Mouse (Mus musculus): ENCODE results near the gene Gbx2. TPM values are rescaled to one million over a fixed set of nuclear protein-coding genes. Genes with fewer than 3 reads are reported as not detected.

Gbx2 gene
- polyA plus RNA-seq, 1 experiment from 2014 or later, result 30.9 TPM

- Histone ChIP-seq H3K4me1 (ENCODE audit: control insufficient read depth, insufficient read depth, low read length) (no peaks in the 10 kb centered on the region), H3K27ac (ENCODE audit: low read depth, low read length) (no peak overlapping the region), H3K36me3 (ENCODE audit: control insufficient read depth, insufficient read depth, low read length) (no peaks in the 10 kb centered on the region), H3K9me3 (ENCODE audit: control insufficient read depth, low read length) (no peaks in the 10 kb centered on the region), H3K9ac (replicated peaks; ENCODE audit: low read depth, low read length) (no peak overlapping the region), H3K27me3 (ENCODE audit: control insufficient read depth, insufficient read depth, low read length) (no peaks in the 10 kb centered on the region), H3K4me2 (ENCODE audit: low read depth, low read length) (no peak overlapping the region), H3K4me3 (ENCODE audit: low read depth, low read length) (no peak overlapping the region)
- WGBS, result 89% methylated on average over 1 of the region's 1 CpGs
- no peak for ATAC-seq (ENCODE audit: low read depth)
Observed at GRCm38 (mm10) chr1:89902641-89903040, 28.3 kb downstream of the Gbx2 start.

- Histone ChIP-seq H3K4me2 (ENCODE audit: low read depth, low read length) (no peak overlapping the region), H3K9ac (replicated peaks; ENCODE audit: low read depth, low read length) (no peak overlapping the region), H3K27ac (ENCODE audit: low read depth, low read length) (no peak overlapping the region), H3K9me3 (ENCODE audit: control insufficient read depth, low read length) (no peaks in the 10 kb centered on the region), H3K4me1 (ENCODE audit: control insufficient read depth, insufficient read depth, low read length) (no peaks in the 10 kb centered on the region), H3K36me3 (ENCODE audit: control insufficient read depth, insufficient read depth, low read length) (no peaks in the 10 kb centered on the region), H3K4me3 (ENCODE audit: low read depth, low read length) (no peak overlapping the region), H3K27me3 (ENCODE audit: control insufficient read depth, insufficient read depth, low read length) (no peaks in the 10 kb centered on the region)
- no peak for ATAC-seq (ENCODE audit: low read depth)
- 89% methylated on average over 2 of the region's 2 CpGs for WGBS
Observed at GRCm38 (mm10) chr1:89902236-89902635, 28.7 kb downstream of the Gbx2 start.

GRCm38 (mm10) chr1:89901381-89901780, 29.6 kb downstream of the Gbx2 start:
- no peak overlapping the region for H3K4me3 ChIP-seq (ENCODE audit: low read depth, low read length)
- H3K27me3 ChIP-seq (ENCODE audit: control insufficient read depth, insufficient read depth, low read length), result no peaks in the 10 kb centered on the region
- no peaks in the 10 kb centered on the region for H3K36me3 ChIP-seq (ENCODE audit: control insufficient read depth, insufficient read depth, low read length)
- no peak overlapping the region for H3K9ac ChIP-seq (replicated peaks; ENCODE audit: low read depth, low read length)
- ATAC-seq (ENCODE audit: low read depth), result no peak
- no peaks in the 10 kb centered on the region for H3K4me1 ChIP-seq (ENCODE audit: control insufficient read depth, insufficient read depth, low read length)
- no peak overlapping the region for H3K27ac ChIP-seq (ENCODE audit: low read depth, low read length)
- WGBS, result 87% methylated on average over 4 of the region's 4 CpGs
- no peak overlapping the region for H3K4me2 ChIP-seq (ENCODE audit: low read depth, low read length)
- H3K9me3 ChIP-seq (ENCODE audit: control insufficient read depth, low read length), result no peaks in the 10 kb centered on the region

- no peak overlapping the region for H3K27ac ChIP-seq (ENCODE audit: low read depth, low read length)
- H3K9me3 ChIP-seq (ENCODE audit: control insufficient read depth, low read length), result no peaks in the 10 kb centered on the region
- H3K9ac ChIP-seq (replicated peaks; ENCODE audit: low read depth, low read length), result no peak overlapping the region
- H3K4me3 ChIP-seq (ENCODE audit: low read depth, low read length), result no peak overlapping the region
- 23% methylated on average over 11 of the region's 11 CpGs for WGBS
- peak; percentile 71; the same call in 1 of the 2 replicates for ATAC-seq (ENCODE audit: low read depth)
- H3K27me3 ChIP-seq (ENCODE audit: control insufficient read depth, insufficient read depth, low read length), result no peaks in the 10 kb centered on the region
- no peak overlapping the region for H3K4me2 ChIP-seq (ENCODE audit: low read depth, low read length)
- no peaks in the 10 kb centered on the region for H3K4me1 ChIP-seq (ENCODE audit: control insufficient read depth, insufficient read depth, low read length)
- H3K36me3 ChIP-seq (ENCODE audit: control insufficient read depth, insufficient read depth, low read length), result no peaks in the 10 kb centered on the region
Observed at GRCm38 (mm10) chr1:89899761-89900445, 31.1 kb downstream of the Gbx2 start.

GRCm38 (mm10) chr1:89899036-89899435, 31.9 kb downstream of the Gbx2 start:
- H3K27ac ChIP-seq (ENCODE audit: low read depth, low read length), result no peak overlapping the region
- no peaks in the 10 kb centered on the region for H3K27me3 ChIP-seq (ENCODE audit: control insufficient read depth, insufficient read depth, low read length)
- no peaks in the 10 kb centered on the region for H3K36me3 ChIP-seq (ENCODE audit: control insufficient read depth, insufficient read depth, low read length)
- H3K4me2 ChIP-seq (ENCODE audit: low read depth, low read length), result no peak overlapping the region
- no peaks in the 10 kb centered on the region for H3K9me3 ChIP-seq (ENCODE audit: control insufficient read depth, low read length)
- 76% methylated on average over 2 of the region's 2 CpGs for WGBS
- no peak for ATAC-seq (ENCODE audit: low read depth)
- H3K4me1 ChIP-seq (ENCODE audit: control insufficient read depth, insufficient read depth, low read length), result peaks cover 3% of the 10 kb centered on the region; the same call in 1 of the 2 replicates
- H3K9ac ChIP-seq (replicated peaks; ENCODE audit: low read depth, low read length), result no peak overlapping the region
- H3K4me3 ChIP-seq (ENCODE audit: low read depth, low read length), result no peak overlapping the region

- Histone ChIP-seq H3K9ac (replicated peaks; ENCODE audit: low read depth, low read length) (no peak overlapping the region), H3K27ac (ENCODE audit: low read depth, low read length) (no peak overlapping the region), H3K4me1 (ENCODE audit: control insufficient read depth, insufficient read depth, low read length) (peaks cover 12% of the 10 kb centered on the region), H3K36me3 (ENCODE audit: control insufficient read depth, insufficient read depth, low read length) (no peaks in the 10 kb centered on the region; the same call in 1 of the 2 replicates), H3K4me3 (ENCODE audit: low read depth, low read length) (no peak overlapping the region), H3K4me2 (ENCODE audit: low read depth, low read length) (no peak overlapping the region), H3K9me3 (ENCODE audit: control insufficient read depth, low read length) (no peaks in the 10 kb centered on the region), H3K27me3 (ENCODE audit: control insufficient read depth, insufficient read depth, low read length) (no peaks in the 10 kb centered on the region)
- no peak for ATAC-seq (ENCODE audit: low read depth)
- WGBS, result 84% methylated on average over 5 of the region's 5 CpGs
Observed at GRCm38 (mm10) chr1:89895801-89896200, 35.2 kb downstream of the Gbx2 start.

GRCm38 (mm10) chr1:89892281-89892680, 38.7 kb downstream of the Gbx2 start:
- Histone ChIP-seq H3K4me3 (ENCODE audit: low read depth, low read length) (no peak overlapping the region), H3K9me3 (ENCODE audit: control insufficient read depth, low read length) (no peaks in the 10 kb centered on the region), H3K27ac (ENCODE audit: low read depth, low read length) (no peak overlapping the region), H3K9ac (replicated peaks; ENCODE audit: low read depth, low read length) (no peak overlapping the region), H3K27me3 (ENCODE audit: control insufficient read depth, insufficient read depth, low read length) (no peaks in the 10 kb centered on the region), H3K36me3 (ENCODE audit: control insufficient read depth, insufficient read depth, low read length) (peaks cover 17% of the 10 kb centered on the region; the same call in 1 of the 2 replicates), H3K4me2 (ENCODE audit: low read depth, low read length) (no peak overlapping the region), H3K4me1 (ENCODE audit: control insufficient read depth, insufficient read depth, low read length) (peaks cover 21% of the 10 kb centered on the region)
- peak; percentile 57; the same call in 1 of the 2 replicates for ATAC-seq (ENCODE audit: low read depth)
- 17% methylated on average over 7 of the region's 7 CpGs for WGBS

- no peaks in the 10 kb centered on the region for H3K27me3 ChIP-seq (ENCODE audit: control insufficient read depth, insufficient read depth, low read length)
- H3K36me3 ChIP-seq (ENCODE audit: control insufficient read depth, insufficient read depth, low read length), result peaks cover 17% of the 10 kb centered on the region; the same call in 1 of the 2 replicates
- H3K27ac ChIP-seq (ENCODE audit: low read depth, low read length), result no peak overlapping the region
- peaks cover 21% of the 10 kb centered on the region for H3K4me1 ChIP-seq (ENCODE audit: control insufficient read depth, insufficient read depth, low read length)
- H3K4me3 ChIP-seq (ENCODE audit: low read depth, low read length), result no peak overlapping the region
- no peak overlapping the region for H3K4me2 ChIP-seq (ENCODE audit: low read depth, low read length)
- no peaks in the 10 kb centered on the region for H3K9me3 ChIP-seq (ENCODE audit: control insufficient read depth, low read length)
- no peak for ATAC-seq (ENCODE audit: low read depth)
- WGBS, result 89% methylated on average over 6 of the region's 6 CpGs
- no peak overlapping the region for H3K9ac ChIP-seq (replicated peaks; ENCODE audit: low read depth, low read length)
Observed at GRCm38 (mm10) chr1:89891400-89891799, 39.6 kb downstream of the Gbx2 start.

- peaks cover 16% of the 10 kb centered on the region; the same call in 1 of the 2 replicates for H3K36me3 ChIP-seq (ENCODE audit: control insufficient read depth, insufficient read depth, low read length)
- H3K4me3 ChIP-seq (ENCODE audit: low read depth, low read length), result no peak overlapping the region
- peaks cover 14% of the 10 kb centered on the region; the same call in 1 of the 2 replicates for H3K4me1 ChIP-seq (ENCODE audit: control insufficient read depth, insufficient read depth, low read length)
- no peak overlapping the region for H3K27ac ChIP-seq (ENCODE audit: low read depth, low read length)
- ATAC-seq (ENCODE audit: low read depth), result no peak
- H3K9me3 ChIP-seq (ENCODE audit: control insufficient read depth, low read length), result no peaks in the 10 kb centered on the region
- no peak overlapping the region for H3K4me2 ChIP-seq (ENCODE audit: low read depth, low read length)
- H3K9ac ChIP-seq (replicated peaks; ENCODE audit: low read depth, low read length), result no peak overlapping the region
- H3K27me3 ChIP-seq (ENCODE audit: control insufficient read depth, insufficient read depth, low read length), result no peaks in the 10 kb centered on the region
- 42% methylated on average over 4 of the region's 4 CpGs for WGBS
Observed at GRCm38 (mm10) chr1:89885696-89886095, 45.3 kb downstream of the Gbx2 start.
